Mouse (Mus musculus): ENCODE data around the gene Cap2.

DNA sequence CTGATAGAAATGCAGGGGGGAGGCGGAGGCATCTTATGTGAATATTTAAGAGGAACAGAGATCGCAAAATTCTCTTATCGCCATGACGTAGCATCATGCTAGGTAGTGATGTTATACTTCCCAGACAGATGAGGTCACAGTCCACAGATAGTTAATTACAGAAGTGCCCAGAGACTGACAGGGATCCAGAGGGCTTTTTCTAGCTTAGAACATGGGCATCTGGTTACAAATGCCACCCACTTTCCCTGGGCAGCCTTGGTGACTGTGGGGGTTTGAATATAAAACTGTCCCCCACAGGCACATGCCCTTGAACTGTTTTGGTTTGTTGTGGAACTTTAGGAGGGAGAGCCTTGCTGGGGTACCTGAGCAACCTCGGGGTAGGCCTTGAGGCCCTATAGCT lies 87.0 kb downstream of the Cap2 start:
- TF ChIP-seq CTCF (IDR thresholded peaks at IDR 0.05; ENCODE audit: extremely low read depth, insufficient read depth, insufficient read length, insufficient replicate concordance) (no peak), POLR2A (IDR thresholded peaks at IDR 0.05; ENCODE audit: low read depth, low read length) (no peak)
